Mouse (Mus musculus): ENCODE results near the gene Gan.

DNA sequence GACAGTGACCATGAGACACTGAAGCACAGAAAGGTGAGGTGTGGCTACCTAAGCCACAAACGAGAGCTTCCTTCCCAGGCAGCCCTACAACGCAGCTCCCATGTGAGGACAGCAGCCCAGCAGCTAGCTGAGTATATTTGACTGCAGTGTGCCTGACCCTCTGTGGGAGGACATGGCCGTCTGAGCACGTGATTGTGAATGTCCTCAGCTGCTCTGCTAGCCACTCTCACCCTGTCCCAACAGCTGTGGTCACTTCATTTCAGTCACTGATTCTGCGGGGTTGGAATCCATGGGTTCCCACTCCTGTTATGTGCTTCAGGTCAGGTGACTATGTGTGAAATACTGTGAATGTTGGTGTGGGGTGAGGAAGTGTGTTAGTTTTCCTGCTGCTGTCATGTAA lies 18.4 kb downstream of the Gan start:
- TF ChIP-seq POLR2A (IDR thresholded peaks at IDR 0.05; ENCODE audit: insufficient read depth, low read depth, low read length) (no peak), CTCF (IDR thresholded peaks at IDR 0.05; ENCODE audit: insufficient read depth, low read depth, low read length) (no peak)

Data from olfactory bulb, adult 2 months (tissue).